Mouse (Mus musculus) testis, adult 2 months (tissue): ENCODE data around the gene Chrnb2.

ENCODE experiments used
- CTCF ChIP-seq: fragments of 200-500 bp; IDR thresholded peaks from 2 replicates; pipeline ENCODE4 v1.5.1; 2012; ENCODE audit warnings: low read depth, mild to moderate bottlenecking, inconsistent platforms, low read length, moderate library complexity; ENCODE audit not compliant: control insufficient read depth, insufficient read depth, insufficient replicate concordance
- POLR2A ChIP-seq: fragments of 200-500 bp; IDR thresholded peaks from 2 replicates; pipeline ENCODE4 v1.6.1; 2012; ENCODE audit warnings: low read depth, mild to moderate bottlenecking, inconsistent platforms, low read length, moderate library complexity; ENCODE audit not compliant: control insufficient read depth

DNA sequence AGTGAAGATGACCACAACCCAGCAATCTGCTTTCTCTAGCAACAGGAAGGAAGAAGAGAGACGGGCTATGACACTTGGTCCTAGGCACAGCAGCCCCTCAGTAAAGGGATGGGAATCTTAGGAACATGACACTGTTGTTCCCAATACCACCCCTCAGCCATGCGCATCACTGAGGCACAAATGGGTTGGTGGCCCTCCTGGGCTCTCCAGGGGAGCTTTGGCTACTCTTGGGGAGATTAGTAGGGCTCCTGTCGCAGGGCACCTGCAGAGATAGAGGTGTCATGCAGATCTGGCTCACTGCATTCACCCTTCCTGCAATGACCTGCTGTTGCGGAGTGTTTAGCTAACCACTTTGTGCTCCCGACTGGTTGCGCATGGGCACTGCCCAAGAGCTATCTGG is 21.8 kb upstream of the Chrnb2 start:
- no peak for TF ChIP-seq CTCF
- TF ChIP-seq POLR2A = no peak
